ENCODE assay signal across 9 mouse cellular contexts in genomic region chr2:157434497-157434896, GRCm38 (mm10). TPM values are rescaled to one million over a fixed set of nuclear protein-coding genes. Genes with fewer than 3 reads are reported as not detected.
A peak's percentile ranks its signal among the peaks of the same experiment; 100 is the strongest.
DNase-seq lines count a peak whose midpoint lies in the region; ATAC-seq lines count a peak whose summit lies in the region.
"Had no signal": no experiment of that assay in that cellular context is flagged by ENCODE, and none has a peak within 500 bp of the region (broad histone marks: within the 10 kb centered on the region; RNA-seq: fewer than 3 reads in every experiment).

No protein-coding gene starts in this region.

- peak overlapping the region; percentile 0 to 39; a peak in 1 of 4 replicates for H3K27ac ChIP-seq in heart, embryonic 14.5 days (replicated peaks in 1 of 2; ENCODE audit: control insufficient read depth in 1 of 2, insufficient read depth in 1 of 2, low read depth in 2 of 2, low read length in 2 of 2)
- H3K27ac ChIP-seq in intestine, embryonic 15.5 days: peak overlapping the region; percentile 85
- peak overlapping the region; percentile 91 for H3K27ac ChIP-seq in limb, embryonic 12.5 days
- peak overlapping the region; percentile 94 for H3K27ac ChIP-seq in stomach, embryonic 14.5 days (ENCODE audit: low read length)

- peaks cover 32 to 46% of the 10 kb centered on the region in 2 experiments for H3K4me1 ChIP-seq in heart, embryonic 14.5 days (ENCODE audit: control insufficient read depth in 2 of 2, insufficient read depth in 2 of 2, low read length in 2 of 2)
- peaks cover 66% of the 10 kb centered on the region for H3K4me1 ChIP-seq in intestine, embryonic 15.5 days (replicated peaks)
- peaks cover 58% of the 10 kb centered on the region for H3K4me1 ChIP-seq in limb, embryonic 12.5 days (replicated peaks)
- peaks cover 53% of the 10 kb centered on the region for H3K4me1 ChIP-seq in stomach, embryonic 14.5 days (ENCODE audit: control insufficient read depth, insufficient read depth, low read length)

- H3K27me3 ChIP-seq in heart, embryonic 14.5 days (ENCODE audit: control insufficient read depth, insufficient read depth, low read length): no peaks in the 10 kb centered on the region
- no peaks in the 10 kb centered on the region for H3K27me3 ChIP-seq in intestine, embryonic 15.5 days (replicated peaks)
- no peaks in the 10 kb centered on the region for H3K27me3 ChIP-seq in limb, embryonic 12.5 days
- H3K27me3 ChIP-seq in stomach, embryonic 14.5 days (ENCODE audit: control insufficient read depth, insufficient read depth, low read length): no peaks in the 10 kb centered on the region

- H3K36me3 ChIP-seq in heart, embryonic 14.5 days (ENCODE audit: control insufficient read depth, insufficient read depth, low read length): peaks cover 8% of the 10 kb centered on the region; the same call in 1 of the 2 replicates
- peaks cover 3% of the 10 kb centered on the region; the same call in 1 of the 2 replicates for H3K36me3 ChIP-seq in intestine, embryonic 15.5 days
- H3K36me3 ChIP-seq in limb, embryonic 12.5 days: peaks cover 81% of the 10 kb centered on the region
- peaks cover 15% of the 10 kb centered on the region; the same call in 1 of the 2 replicates for H3K36me3 ChIP-seq in stomach, embryonic 14.5 days (ENCODE audit: control insufficient read depth, insufficient read depth, low read length)

- WGBS in heart, embryonic 14.5 days: 15% methylated on average over 6 of the region's 6 CpGs
- 18% methylated on average over 6 of the region's 6 CpGs for WGBS in intestine, embryonic 15.5 days
- WGBS in limb, embryonic 12.5 days: 13% methylated on average over 6 of the region's 6 CpGs
- WGBS in stomach, embryonic 14.5 days: 9% methylated on average over 6 of the region's 6 CpGs

- H3K9me3 ChIP-seq in heart, embryonic 14.5 days (ENCODE audit: control insufficient read depth, low read length): no peaks in the 10 kb centered on the region
- H3K9me3 ChIP-seq in intestine, embryonic 15.5 days: no peaks in the 10 kb centered on the region
- H3K9me3 ChIP-seq in limb, embryonic 12.5 days: no peaks in the 10 kb centered on the region
- no peaks in the 10 kb centered on the region for H3K9me3 ChIP-seq in stomach, embryonic 14.5 days (ENCODE audit: control insufficient read depth, low read depth, low read length)

- H3K4me2 ChIP-seq in heart, embryonic 14.5 days (ENCODE audit: low read length): no peak overlapping the region
- H3K4me2 ChIP-seq in intestine, embryonic 15.5 days (replicated peaks): peak overlapping the region; percentile 34
- H3K4me2 ChIP-seq in limb, embryonic 12.5 days: peak overlapping the region; percentile 17; the same call in 1 of the 2 replicates
- H3K4me2 ChIP-seq in stomach, embryonic 14.5 days (replicated peaks; ENCODE audit: low read depth, low read length): no peak overlapping the region

- ATAC-seq in heart, embryonic 14.5 days (ENCODE audit: insufficient number of reproducible peaks, insufficient read depth, low FRiP score, low read depth): 0 out of 2 replicates have a peak, but pooled peaks have one; percentile 10
- peak; percentile 49 for ATAC-seq in intestine, embryonic 15.5 days
- peak; percentile 40; the same call in 1 of the 2 replicates for ATAC-seq in limb, embryonic 12.5 days (ENCODE audit: insufficient number of reproducible peaks, insufficient read depth, low FRiP score, low TSS enrichment, low read depth)
- ATAC-seq in stomach, embryonic 14.5 days (ENCODE audit: insufficient number of reproducible peaks, insufficient read depth, low FRiP score, low read depth): peak; percentile 86

- H3K4me3 ChIP-seq in heart, embryonic 14.5 days (ENCODE audit: control insufficient read depth in 1 of 2, insufficient read depth in 1 of 2, low read depth in 1 of 2, low read length in 2 of 2): no peak overlapping the region
- no peak overlapping the region for H3K4me3 ChIP-seq in intestine, embryonic 15.5 days (replicated peaks)
- H3K4me3 ChIP-seq in limb, embryonic 12.5 days (replicated peaks): no peak overlapping the region
- no peak overlapping the region for H3K4me3 ChIP-seq in stomach, embryonic 14.5 days (ENCODE audit: low read depth, low read length)
- H3K4me3 ChIP-seq: myocyte had no signal

- H3K9ac ChIP-seq in heart, embryonic 14.5 days (ENCODE audit: low read length): peak overlapping the region; percentile 53
- peak overlapping the region; percentile 31 for H3K9ac ChIP-seq in intestine, embryonic 15.5 days
- no peak overlapping the region; the same call in 1 of the 2 replicates for H3K9ac ChIP-seq in limb, embryonic 12.5 days (replicated peaks)
- H3K9ac ChIP-seq in stomach, embryonic 14.5 days (replicated peaks; ENCODE audit: low read depth, low read length): peak overlapping the region; percentile 14; the same call in 1 of the 2 replicates

- no peak for DNase-seq in heart, adult 9 months (ENCODE audit: low spot score in 2 of 2)
- peak; percentile 55 for DNase-seq in embryo, embryonic 11 days
- no peak for DNase-seq in gastrocnemius, adult 18-20 months (ENCODE audit: low spot score)
- no peak for DNase-seq in adrenal gland, postnatal 25 days

RNA-seq across cellular contexts. Expression of gene Src, which starts 16.3 kb away (rescaled TPM):
- 4.2 and 6.7 TPM in 2 replicates for polyA plus RNA-seq in heart, embryonic 14.5 days (2014; fragmentation: Nextera tagmentation; extraction: Ambion mirVana)
- polyA plus RNA-seq in intestine, embryonic 15.5 days (2015; fragmentation: Nextera tagmentation; extraction: Ambion mirVana): 18.1 and 19.4 TPM in 2 replicates
- polyA plus RNA-seq in limb, embryonic 12.5 days (2016; fragmentation: Nextera tagmentation; extraction: Ambion mirVana): 30.3 and 35.3 TPM in 2 replicates
- polyA plus RNA-seq in stomach, embryonic 14.5 days (2014; fragmentation: Nextera tagmentation; extraction: Ambion mirVana): 17.1 and 17.2 TPM in 2 replicates
- total RNA-seq in gastrocnemius, adult 18-20 months (2021): 1 to 10 TPM; 2.8 to 3.0 TPM
- 18.1 and 19.4 TPM in 2 replicates for total RNA-seq in adrenal gland, postnatal 25 days (2021)

Comparison
In these comparisons a context has a peak if more than half of its experiments do, and no peak if none do; other contexts are left out.
1. ATAC-seq: peak in every context shown above with its lines; median percentile 86 in stomach, embryonic 14.5 days; 49 in intestine, embryonic 15.5 days; 40 in limb, embryonic 12.5 days; 10 in heart, embryonic 14.5 days.
2. H3K27ac ChIP-seq: peak in every context shown above with its lines; median percentile 94 in stomach, embryonic 14.5 days; 91 in limb, embryonic 12.5 days; 85 in intestine, embryonic 15.5 days; 20 in heart, embryonic 14.5 days.
3. H3K4me2 ChIP-seq: peak in intestine, embryonic 15.5 days (single experiment) and limb, embryonic 12.5 days (single experiment); none in heart, embryonic 14.5 days (single experiment) and stomach, embryonic 14.5 days (single experiment).